Mouse (Mus musculus): ENCODE measurements around the gene Card14. TPM values are rescaled to one million over a fixed set of nuclear protein-coding genes. Genes with fewer than 3 reads are reported as not detected.
A peak's percentile ranks its signal among the peaks of the same experiment; 100 is the strongest.
"Not testable (repeated sequence)": the region's sequence is repeated elsewhere in the genome, so short reads cannot be mapped to it uniquely, and the experiment has no call there.

The Card14 gene
- polyA plus RNA-seq, 1 experiment from 2014 or later: 5.1 TPM

DNA sequence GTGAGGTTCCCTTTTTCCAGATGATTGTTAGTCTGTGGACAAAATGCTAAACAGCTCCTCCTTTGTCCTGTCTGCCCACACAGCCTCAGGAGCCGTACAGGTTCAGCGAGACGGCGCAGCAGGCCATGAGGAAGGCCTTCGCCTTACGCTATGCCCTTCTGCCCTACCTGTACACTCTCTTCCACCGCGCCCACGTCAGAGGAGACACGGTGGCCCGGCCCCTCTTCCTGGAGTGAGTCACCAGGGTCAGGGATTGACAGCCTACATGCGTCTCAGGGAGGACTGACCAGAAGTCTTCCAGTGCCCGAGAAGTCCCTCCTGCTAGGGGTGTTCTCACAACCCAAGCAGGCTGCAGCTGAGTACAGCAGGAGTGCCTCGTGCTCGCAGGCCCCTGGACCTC is 26.5 kb upstream of the Card14 start:
- H3K27ac ChIP-seq: no peak overlapping the region
- H3K9me3 ChIP-seq: no peaks in the 10 kb centered on the region
- no peak overlapping the region for H3K4me2 ChIP-seq (replicated peaks)
- no peaks in the 10 kb centered on the region for H3K27me3 ChIP-seq (replicated peaks)
- H3K4me1 ChIP-seq (replicated peaks): no peaks in the 10 kb centered on the region
- no peak overlapping the region for H3K9ac ChIP-seq
- no peak overlapping the region for H3K4me3 ChIP-seq (replicated peaks)
- peaks cover 15% of the 10 kb centered on the region for H3K36me3 ChIP-seq
- WGBS: 70% methylated on average over 15 of the region's 15 CpGs
- ATAC-seq: peak; percentile 75

DNA sequence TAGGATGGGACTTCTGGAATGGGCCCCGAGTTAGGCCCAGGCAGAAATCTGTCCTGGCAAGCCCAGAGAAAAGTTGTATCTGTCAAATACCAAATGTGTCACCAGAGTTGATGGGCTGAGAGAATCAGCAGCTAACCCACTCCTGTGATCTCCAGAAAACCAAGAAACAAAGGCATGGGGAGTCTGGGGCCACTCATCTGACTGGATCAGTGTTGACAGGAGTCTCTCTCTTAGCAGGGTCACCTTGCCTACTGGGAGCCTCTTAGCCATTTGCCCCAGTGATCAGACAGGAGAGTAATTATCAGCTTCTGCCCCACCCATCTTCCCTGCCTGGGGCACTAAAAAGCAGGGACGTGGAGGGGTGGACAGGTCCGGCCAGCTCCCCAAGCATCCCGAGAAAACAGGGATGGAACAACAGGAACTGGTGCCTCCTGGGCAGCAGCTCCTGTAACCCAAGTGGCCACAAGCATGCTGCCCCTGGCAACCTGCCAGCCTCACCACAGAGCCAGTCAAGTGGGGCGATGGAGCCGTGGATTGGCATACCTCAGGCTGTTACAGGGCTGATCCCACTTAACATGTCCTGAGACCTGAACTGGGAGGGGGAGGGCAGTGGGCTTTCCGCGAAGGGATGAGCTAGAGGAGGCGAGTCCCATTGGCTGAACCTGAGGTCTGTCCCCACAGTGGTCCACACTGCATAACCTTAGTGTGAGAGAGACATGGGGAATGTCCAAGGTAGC is 21.6 kb upstream of the Card14 start:
- H3K36me3 ChIP-seq: peaks cover 42% of the 10 kb centered on the region

DNA sequence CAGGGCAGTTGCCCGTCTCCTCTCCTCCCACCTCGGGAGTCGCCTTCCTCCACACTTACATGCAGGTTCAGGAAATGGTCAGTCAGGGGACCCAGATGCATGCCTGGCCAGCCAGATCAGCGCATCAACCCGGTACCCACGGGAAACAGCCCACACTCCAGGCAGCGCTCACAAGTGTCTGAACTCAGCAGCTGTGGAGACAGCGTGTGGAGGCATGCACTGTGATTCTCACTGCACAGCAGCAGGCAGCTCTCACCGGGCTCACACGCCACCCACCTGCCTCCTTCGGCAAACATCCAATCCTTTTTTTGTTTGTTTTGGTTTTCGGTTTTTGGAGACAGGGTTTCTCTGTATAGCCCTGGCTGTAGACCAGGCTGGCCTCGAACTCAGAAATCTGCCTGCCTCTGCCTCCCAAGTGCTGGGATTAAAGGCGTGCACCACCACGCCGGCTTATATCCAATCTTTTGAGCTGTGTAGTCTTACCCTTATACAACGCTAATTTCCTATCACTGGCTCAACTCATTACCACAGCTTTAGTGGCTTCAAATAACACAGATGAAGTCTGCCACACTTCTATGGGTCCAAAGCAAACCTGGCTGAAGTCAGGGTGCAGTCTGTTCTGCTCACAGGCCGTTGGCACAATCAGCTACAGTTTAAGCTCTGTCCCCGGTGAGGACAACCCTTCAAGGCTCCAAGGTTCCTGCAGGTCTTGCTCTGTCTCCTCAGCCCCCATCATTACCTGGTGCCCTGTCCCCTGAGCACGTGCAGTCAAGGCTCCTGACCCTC is 20.2 kb upstream of the Card14 start:
- no peaks in the 10 kb centered on the region for H3K27me3 ChIP-seq (replicated peaks)
- no peak for ATAC-seq
- no peak overlapping the region for H3K4me2 ChIP-seq (replicated peaks)
- no peak overlapping the region for H3K4me3 ChIP-seq (replicated peaks)
- no peaks in the 10 kb centered on the region for H3K4me1 ChIP-seq (replicated peaks)
- WGBS: 86% methylated on average over 20 of the region's 20 CpGs
- H3K27ac ChIP-seq: no peak overlapping the region
- no peak overlapping the region for H3K9ac ChIP-seq
- H3K9me3 ChIP-seq: no peaks in the 10 kb centered on the region
- peaks cover 52% of the 10 kb centered on the region for H3K36me3 ChIP-seq

More for the DNA sequence above, 21.6 kb upstream of the Card14 start:
- Histone ChIP-seq H3K27ac (no peak overlapping the region), H3K9ac (no peak overlapping the region), H3K27me3 (replicated peaks) (no peaks in the 10 kb centered on the region), H3K4me3 (replicated peaks) (no peak overlapping the region), H3K9me3 (no peaks in the 10 kb centered on the region), H3K4me1 (replicated peaks) (no peaks in the 10 kb centered on the region), H3K4me2 (replicated peaks) (no peak overlapping the region)
- WGBS: 62% methylated on average over 9 of the region's 9 CpGs
- ATAC-seq: 0 out of 2 replicates have a peak, but pooled peaks have one; percentile 23

GRCm38 (mm10) chr11:119292861-119293260 is 14.7 kb upstream of the Card14 start:
- 94% methylated on average over 8 of the region's 8 CpGs for WGBS
- H3K36me3 ChIP-seq: peaks cover 82% of the 10 kb centered on the region
- not testable (repeated sequence) for H3K9me3 ChIP-seq; ATAC-seq; H3K4me1 ChIP-seq (replicated peaks); H3K27ac ChIP-seq; H3K27me3 ChIP-seq (replicated peaks); H3K9ac ChIP-seq; H3K4me2 ChIP-seq (replicated peaks); H3K4me3 ChIP-seq (replicated peaks)

DNA sequence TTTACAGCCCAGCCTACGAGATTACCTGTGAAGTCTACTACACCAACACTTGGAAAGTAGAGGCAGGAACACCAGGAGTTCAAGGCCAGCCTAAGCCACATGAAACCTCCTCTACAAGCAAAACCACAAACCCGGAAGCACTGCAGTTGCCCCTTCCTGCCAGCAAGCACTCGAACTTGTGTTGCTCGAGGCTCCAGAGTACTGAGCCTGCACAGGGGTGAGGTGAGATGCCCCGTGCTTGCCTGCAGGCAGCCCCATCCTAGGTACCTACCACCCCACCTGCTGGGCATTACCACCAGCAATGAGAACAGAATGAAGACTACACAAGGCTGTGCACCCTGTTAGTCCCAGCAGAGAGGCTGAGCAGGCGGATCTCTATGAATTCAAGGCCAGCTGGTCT is 9.6 kb upstream of the Card14 start:
- H3K9me3 ChIP-seq: no peaks in the 10 kb centered on the region
- 0 out of 2 replicates have a peak overlapping the region, but pooled peaks have one; percentile 94 for H3K4me3 ChIP-seq (replicated peaks)
- H3K4me2 ChIP-seq (replicated peaks): peak overlapping the region; percentile 88
- ATAC-seq: no peak
- H3K36me3 ChIP-seq: peaks cover 40% of the 10 kb centered on the region
- H3K27me3 ChIP-seq (replicated peaks): no peaks in the 10 kb centered on the region
- peak overlapping the region; percentile 95; the same call in 1 of the 2 replicates for H3K9ac ChIP-seq
- H3K27ac ChIP-seq: no peak overlapping the region
- peaks cover 14% of the 10 kb centered on the region for H3K4me1 ChIP-seq (replicated peaks)
- 84% methylated on average over 6 of the region's 6 CpGs for WGBS

DNA sequence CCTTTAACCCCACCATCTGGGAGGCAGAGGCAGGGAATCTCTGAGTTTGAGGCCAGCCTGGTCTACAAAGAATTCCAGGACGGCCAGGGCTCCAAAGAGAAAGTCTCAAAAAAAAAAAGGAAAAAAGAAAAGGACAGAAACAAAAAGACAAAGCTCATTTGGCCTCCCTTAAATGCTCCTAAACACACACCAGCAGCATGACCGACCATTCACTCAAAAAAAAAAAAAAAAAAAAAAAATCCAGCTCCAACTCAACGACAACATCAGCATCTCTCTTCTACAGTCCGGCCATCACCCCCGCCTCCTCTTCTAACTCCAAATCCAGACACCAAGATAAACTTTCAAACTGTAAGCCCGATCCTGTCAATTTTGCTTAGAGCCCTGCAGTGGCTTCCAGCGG is 8.7 kb upstream of the Card14 start:
- H3K4me1 ChIP-seq (replicated peaks): peaks cover 14% of the 10 kb centered on the region
- no peaks in the 10 kb centered on the region for H3K27me3 ChIP-seq (replicated peaks)
- peak overlapping the region; percentile 88 for H3K4me2 ChIP-seq (replicated peaks)
- peak overlapping the region; percentile 95 for H3K9ac ChIP-seq
- H3K9me3 ChIP-seq: no peaks in the 10 kb centered on the region
- H3K27ac ChIP-seq: peak overlapping the region; percentile 83; the same call in 1 of the 2 replicates
- no peak for ATAC-seq
- H3K4me3 ChIP-seq (replicated peaks): peak overlapping the region; percentile 94
- 6% methylated on average over 7 of the region's 7 CpGs for WGBS
- peaks cover 30% of the 10 kb centered on the region for H3K36me3 ChIP-seq

- peak within 1 kb of the TSS; percentile 95 for H3K9ac ChIP-seq
- peak within 1 kb of the TSS; percentile 88 for H3K4me2 ChIP-seq (replicated peaks)
- H3K36me3 ChIP-seq: peaks cover 24% of the 10 kb centered on the region
- ATAC-seq: peak; percentile 98
- H3K9me3 ChIP-seq: no peaks in the 10 kb centered on the region
- WGBS: under 1% methylated on average over 89 of the region's 89 CpGs
- H3K27me3 ChIP-seq (replicated peaks): no peaks in the 10 kb centered on the region
- H3K27ac ChIP-seq: peak within 1 kb of the TSS; percentile 83
- H3K4me1 ChIP-seq (replicated peaks): peaks cover 14% of the 10 kb centered on the region
- peak within 1 kb of the TSS; percentile 94 for H3K4me3 ChIP-seq (replicated peaks)
These were observed 8.0 kb upstream of the Card14 start, which contains the start of gene Eif4a3 for GRCm38 (mm10) chr11:119299391-119300245. Gene Eif4a3, minus strand, starts transcription at chr11:119300089.

GRCm38 (mm10) chr11:119300246-119300935 is 7.2 kb upstream of the Card14 start:
- Histone ChIP-seq H3K36me3 (peaks cover 18% of the 10 kb centered on the region), H3K4me1 (replicated peaks) (peaks cover 14% of the 10 kb centered on the region), H3K4me2 (replicated peaks) (peak overlapping the region; percentile 88), H3K9ac (peak overlapping the region; percentile 67), H3K4me3 (replicated peaks) (peak overlapping the region; percentile 94), H3K9me3 (no peaks in the 10 kb centered on the region), H3K27me3 (replicated peaks) (no peaks in the 10 kb centered on the region), H3K27ac (peak overlapping the region; percentile 82)
- ATAC-seq: no peak; the same call in 1 of the 2 replicates
- WGBS: under 1% methylated on average over 31 of the region's 31 CpGs

DNA sequence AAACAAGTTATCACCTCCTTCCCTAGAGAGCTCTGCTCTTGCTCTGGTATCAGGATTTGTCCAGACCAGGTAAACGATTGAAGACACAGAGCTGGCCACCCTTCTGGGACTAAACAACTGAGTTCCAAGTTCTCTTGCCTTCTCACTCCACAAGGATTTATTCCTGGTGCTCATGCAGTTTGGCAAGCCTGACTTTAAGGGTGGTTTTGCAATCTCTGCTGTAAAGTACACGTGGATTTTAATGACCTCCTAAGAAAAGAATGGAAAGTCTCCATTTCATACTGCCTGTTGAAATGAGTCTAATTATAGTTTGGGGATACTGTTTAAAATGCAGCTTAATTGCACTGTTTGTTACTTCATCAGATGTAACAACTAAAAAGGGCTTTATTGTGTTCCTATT is 6.6 kb upstream of the Card14 start:
- H3K27ac ChIP-seq: no peak overlapping the region
- H3K4me2 ChIP-seq (replicated peaks): no peak overlapping the region
- H3K4me1 ChIP-seq (replicated peaks): peaks cover 14% of the 10 kb centered on the region
- no peak overlapping the region for H3K4me3 ChIP-seq (replicated peaks)
- ATAC-seq: no peak
- no peaks in the 10 kb centered on the region for H3K9me3 ChIP-seq
- H3K36me3 ChIP-seq: peaks cover 12% of the 10 kb centered on the region
- WGBS: 25% methylated on average over 2 of the region's 2 CpGs
- no peak overlapping the region for H3K9ac ChIP-seq
- H3K27me3 ChIP-seq (replicated peaks): no peaks in the 10 kb centered on the region

- Histone ChIP-seq H3K27me3 (replicated peaks) (no peaks in the 10 kb centered on the region), H3K4me3 (replicated peaks) (no peak overlapping the region), H3K27ac (no peak overlapping the region), H3K36me3 (no peaks in the 10 kb centered on the region), H3K9ac (no peak overlapping the region), H3K4me1 (replicated peaks) (peaks cover 6% of the 10 kb centered on the region; the same call in 1 of the 2 replicates), H3K4me2 (replicated peaks) (no peak overlapping the region), H3K9me3 (no peaks in the 10 kb centered on the region)
- 51% methylated on average over 16 of the region's 16 CpGs for WGBS
- ATAC-seq: peak; percentile 31; the same call in 1 of the 2 replicates
These were observed 2.5 kb upstream of the Card14 start for GRCm38 (mm10) chr11:119304904-119305712.

All from intestine, embryonic 15.5 days (tissue).